14 mouse cellular contexts compared by ENCODE assay signal in the genomic region with DNA sequence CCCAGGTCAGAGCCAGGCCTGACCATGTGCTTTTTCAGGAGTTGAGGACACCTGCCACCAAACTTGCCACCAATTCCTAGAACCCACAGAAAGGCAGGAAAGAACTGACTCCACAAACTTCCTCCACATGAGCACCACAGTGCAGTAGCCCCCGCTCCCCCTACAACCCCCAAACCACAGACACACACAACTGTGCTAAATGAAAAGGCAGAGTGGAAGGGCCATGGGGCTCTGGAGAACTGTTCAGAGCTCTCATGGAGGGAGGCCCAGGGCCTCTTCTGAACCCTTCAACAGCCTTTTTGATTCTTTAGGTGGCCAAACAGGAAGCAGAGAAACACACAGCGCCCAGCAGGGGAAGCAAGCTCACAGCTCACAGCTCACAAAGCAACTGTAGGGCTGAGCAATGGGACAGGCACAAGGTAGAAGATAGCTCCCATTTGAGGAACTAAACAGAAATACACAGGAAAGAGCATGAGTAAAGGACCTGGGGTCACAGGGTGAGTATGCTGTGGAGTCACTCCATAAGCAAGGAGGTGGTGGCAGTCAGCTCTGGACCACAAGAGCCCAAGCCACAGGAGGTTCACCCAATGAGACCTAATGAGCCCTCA. TPM values are rescaled to one million over a fixed set of nuclear protein-coding genes. Genes with fewer than 3 reads are reported as not detected.
A peak's percentile ranks its signal among the peaks of the same experiment; 100 is the strongest.
DNase-seq lines count a peak whose midpoint lies in the region; ATAC-seq lines count a peak whose summit lies in the region.
"Had no signal": no experiment of that assay in that cellular context is flagged by ENCODE, and none has a peak within 500 bp of the region (broad histone marks: within the 10 kb centered on the region; RNA-seq: fewer than 3 reads in every experiment).

No protein-coding gene starts in this region.

- no peak for ATAC-seq in CD4-positive, CD25-positive, alpha-beta regulatory T cell, adult 4 months
- ATAC-seq: forebrain, embryonic 16.5 days had no signal

- DNase-seq in CD4-positive, CD25-positive, alpha-beta regulatory T cell, adult 2 months (ENCODE audit: low read depth, low spot score): peak; percentile 23
- peak; percentile 41 for DNase-seq in thymus, postnatal 0 days (ENCODE audit: low spot score)
- no peak for DNase-seq in thymus, postnatal 10 days (ENCODE audit: low spot score in 2 of 2)
- peak; percentile 25 for DNase-seq in induced T-regulatory cell, adult 2 months (ENCODE audit: low read depth)
- peak; percentile 25 for DNase-seq in natural killer cell, adult 2 months (ENCODE audit: low spot score in 2 of 2)
- DNase-seq in frontal cortex, postnatal 25 days (ENCODE audit: low spot score in 2 of 2): no peak
- DNase-seq in urinary bladder, postnatal 25 days (ENCODE audit: low spot score): no peak
- DNase-seq: cerebellum, adult 11-12 months; kidney, adult 18-20 months; kidney, postnatal 36 days; right cerebral cortex, adult 18-20 months had no signal

RNA-seq across cellular contexts. Expression of gene Crtc1, which starts 13.0 kb away (rescaled TPM):
- polyA plus RNA-seq in CD4-positive, CD25-positive, alpha-beta regulatory T cell, adult 4 months (2017; shearing (Covaris generic)): 1 to 10 TPM; 7.6 to 9.3 TPM
- 7.4 and 8.0 TPM in 2 replicates for polyA plus RNA-seq in thymus, postnatal 0 days (2015; fragmentation: Nextera tagmentation; extraction: Ambion mirVana)

RNA-seq across cellular contexts. Expression of gene Klhl26, which starts 50.4 kb away (rescaled TPM):
- 10 to 100 TPM in 1 of 2 experiments, 1 to 10 TPM in 1; 7.2 to 20.1 TPM for polyA plus RNA-seq in CD4-positive, CD25-positive, alpha-beta regulatory T cell, adult 4 months (2017; shearing (Covaris generic))
- polyA plus RNA-seq in thymus, postnatal 0 days (2015; fragmentation: Nextera tagmentation; extraction: Ambion mirVana): 8.0 and 8.4 TPM in 2 replicates

RNA-seq across cellular contexts. Expression of gene Comp, which starts 53.0 kb away (rescaled TPM):
- under 1 TPM in 1 of 2 experiments, not detected in 1; 0.28 TPM for polyA plus RNA-seq in CD4-positive, CD25-positive, alpha-beta regulatory T cell, adult 4 months (2017; shearing (Covaris generic))
- 1.6 and 2.2 TPM in 2 replicates for polyA plus RNA-seq in thymus, postnatal 0 days (2015; fragmentation: Nextera tagmentation; extraction: Ambion mirVana)
- polyA plus RNA-seq: macrophage had no signal

Comparison
In these comparisons a context has a peak if more than half of its experiments do, and no peak if none do; other contexts are left out.
1. DNase-seq: peak in CD4-positive, CD25-positive, alpha-beta regulatory T cell, adult 2 months (single experiment), thymus, postnatal 0 days (single experiment), induced T-regulatory cell, adult 2 months (single experiment) and natural killer cell, adult 2 months (2 of 2); none in thymus, postnatal 10 days (0 of 2), frontal cortex, postnatal 25 days (0 of 2) and urinary bladder, postnatal 25 days (single experiment).